Mouse (Mus musculus) liver, embryonic 11.5 days (tissue): ENCODE measurements around the gene Slc24a5. TPM values are rescaled to one million over a fixed set of nuclear protein-coding genes. Genes with fewer than 3 reads are reported as not detected.
A peak's percentile ranks its signal among the peaks of the same experiment; 100 is the strongest.
"Not testable (repeated sequence)": the region's sequence is repeated elsewhere in the genome, so short reads cannot be mapped to it uniquely, and the experiment has no call there.

Experiments
- ATAC-seq: fragments of 200-750 bp; cut with Nextera tagmentation; replicated peaks from 2 replicates; pipeline ENCODE4 v1.8.0; 2017; ENCODE audit warnings: moderate number of reproducible peaks, mild to moderate bottlenecking, moderate TSS enrichment, moderate library complexity; ENCODE audit not compliant: low FRiP score
- DNase-seq: peaks from one replicate; pipeline ENCODE4 v3.0.0-alpha.2; 2017; ENCODE audit warnings: low spot score
- H3K27ac ChIP-seq: fragments of 300-500 bp; sonication (generic); 2 replicates; pipeline ENCODE4 v1.5.1; 2014; ENCODE audit warnings: mild to moderate bottlenecking, low read depth, low read length, control low read depth
- H3K27me3 ChIP-seq: fragments of 300-500 bp; sonication (generic); replicated peaks from 2 replicates; pipeline ENCODE4 v1.6.1; 2014; ENCODE audit warnings: low read length, mixed read lengths; ENCODE audit not compliant: control insufficient read depth, insufficient read depth
- H3K36me3 ChIP-seq: fragments of 300-500 bp; sonication (generic); 2 replicates; pipeline ENCODE4 v1.6.1; 2014; ENCODE audit warnings: mild to moderate bottlenecking, low read length, moderate library complexity, mixed read lengths; ENCODE audit not compliant: control insufficient read depth, insufficient read depth
- H3K4me1 ChIP-seq: fragments of 300-500 bp; sonication (generic); replicated peaks from 2 replicates; pipeline ENCODE4 v1.6.1; 2014; ENCODE audit warnings: low read length, mixed read lengths; ENCODE audit not compliant: control insufficient read depth, insufficient read depth
- H3K4me2 ChIP-seq: fragments of 300-500 bp; sonication (generic); 2 replicates; pipeline ENCODE4 v1.6.1; 2014; ENCODE audit warnings: mild to moderate bottlenecking, control low read depth, moderate library complexity
- H3K4me3 ChIP-seq: fragments of 300-500 bp; sonication (generic); 2 replicates; pipeline ENCODE4 v1.5.1; 2014; ENCODE audit warnings: low read depth, low read length, control low read depth
- H3K9ac ChIP-seq: fragments of 300-500 bp; sonication (generic); 2 replicates; pipeline ENCODE4 v1.6.1; 2014; ENCODE audit warnings: low read depth, low read length, control low read depth
- H3K9me3 ChIP-seq: fragments of 300-500 bp; sonication (generic); 2 replicates; pipeline ENCODE4 v1.6.1; 2016; ENCODE audit warnings: low read length, inconsistent platforms, mixed read lengths; ENCODE audit not compliant: control insufficient read depth
- WGBS: fragments of 180-500 bp; shearing (Covaris S2); extraction: QIAGEN DNeasy Blood & Tissue Kit; methylation state at CpG from one replicate; pipeline ENCODE4 v1.1.7; 2014; 5-methylcytosine and 5-hydroxymethylcytosine counted together
- polyA plus RNA-seq: library from polyadenylated mRNA; unstranded; fragments of >200 nt; fragmentation: Nextera tagmentation; extraction: Ambion mirVana; gene quantifications from 2 replicates; pipeline ENCODE4 v1.2.1, GENCODE M21; 2014

Slc24a5 gene
- polyA plus RNA-seq, 1 experiment from 2014 or later: 17.1 TPM

- not testable (repeated sequence) for H3K9me3 ChIP-seq, DNase-seq, H3K27me3 ChIP-seq, H3K4me1 ChIP-seq, H3K4me3 ChIP-seq, H3K9ac ChIP-seq, H3K27ac ChIP-seq, H3K4me2 ChIP-seq, ATAC-seq
- WGBS: 79% methylated on average over 3 of the region's 3 CpGs
- H3K36me3 ChIP-seq: peaks cover 16% of the 10 kb centered on the region; the same call in 1 of the 2 replicates
Measured at GRCm38 (mm10) chr2:125092123-125092522, 24.2 kb downstream of the Slc24a5 start.

GRCm38 (mm10) chr2:125104491-125104890 lies 36.6 kb downstream of the Slc24a5 start:
- not testable (repeated sequence) for H3K4me1 ChIP-seq, H3K9ac ChIP-seq, H3K27ac ChIP-seq, H3K4me3 ChIP-seq, DNase-seq, H3K27me3 ChIP-seq, H3K4me2 ChIP-seq, H3K9me3 ChIP-seq, ATAC-seq
- H3K36me3 ChIP-seq: peaks cover 31% of the 10 kb centered on the region
- WGBS: 96% methylated on average over 13 of the region's 13 CpGs

GRCm38 (mm10) chr2:125106536-125106935 lies 38.6 kb downstream of the Slc24a5 start:
- peaks cover 31% of the 10 kb centered on the region for H3K36me3 ChIP-seq
- not testable (repeated sequence) for H3K27ac ChIP-seq, H3K9me3 ChIP-seq, H3K4me3 ChIP-seq, DNase-seq, H3K4me2 ChIP-seq, H3K9ac ChIP-seq, H3K4me1 ChIP-seq, H3K27me3 ChIP-seq, ATAC-seq
- WGBS: 96% methylated on average over 4 of the region's 4 CpGs

- no peak overlapping the region for H3K4me2 ChIP-seq
- WGBS: 69% methylated on average over 6 of the region's 6 CpGs
Measured at GRCm38 (mm10) chr2:125119381-125120110, 51.6 kb downstream of the Slc24a5 start.

GRCm38 (mm10) chr2:125122288-125122623 lies 54.3 kb downstream of the Slc24a5 start:
- ATAC-seq (no peak), DNase-seq (no peak)
- no peaks in the 10 kb centered on the region for H3K27me3 ChIP-seq
- no peaks in the 10 kb centered on the region for H3K9me3 ChIP-seq
- peaks cover 28% of the 10 kb centered on the region for H3K4me1 ChIP-seq
- WGBS: 13% methylated on average over 4 of the region's 4 CpGs
- no peaks in the 10 kb centered on the region for H3K36me3 ChIP-seq
- H3K4me2 ChIP-seq: peak overlapping the region; percentile 87
- H3K27ac ChIP-seq: no peak overlapping the region; the same call in 1 of the 2 replicates
- peak overlapping the region; percentile 95 for H3K9ac ChIP-seq
- H3K4me3 ChIP-seq: peak overlapping the region; percentile 85

More at GRCm38 (mm10) chr2:125119381-125120110, 51.6 kb downstream of the Slc24a5 start:
- no peak overlapping the region for H3K9ac ChIP-seq
- no peaks in the 10 kb centered on the region for H3K27me3 ChIP-seq
- H3K9me3 ChIP-seq: no peaks in the 10 kb centered on the region
- peaks cover 28% of the 10 kb centered on the region for H3K4me1 ChIP-seq
- H3K4me3 ChIP-seq: no peak overlapping the region
- peaks cover 7% of the 10 kb centered on the region; the same call in 1 of the 2 replicates for H3K36me3 ChIP-seq
- H3K27ac ChIP-seq: no peak overlapping the region
- DNase-seq (no peak), ATAC-seq (no peak)

GRCm38 (mm10) chr2:125122624-125123476 lies 54.9 kb downstream of the Slc24a5 start:
- H3K4me1 ChIP-seq: peaks cover 28% of the 10 kb centered on the region
- peak overlapping the region; percentile 85 for H3K4me3 ChIP-seq
- WGBS: under 1% methylated on average over 45 of the region's 59 CpGs
- no peaks in the 10 kb centered on the region for H3K27me3 ChIP-seq
- H3K9me3 ChIP-seq: no peaks in the 10 kb centered on the region
- H3K4me2 ChIP-seq: peak overlapping the region; percentile 87
- ATAC-seq (peak; percentile 67), DNase-seq (peak; percentile 59)
- peak overlapping the region; percentile 95 for H3K9ac ChIP-seq
- H3K36me3 ChIP-seq: no peaks in the 10 kb centered on the region
- H3K27ac ChIP-seq: peak overlapping the region; percentile 85

- Histone ChIP-seq H3K9ac (peak within 1 kb of the TSS; percentile 95), H3K27me3 (no peaks in the 10 kb centered on the region), H3K4me1 (peaks cover 28% of the 10 kb centered on the region), H3K4me2 (peak within 1 kb of the TSS; percentile 87), H3K9me3 (no peaks in the 10 kb centered on the region), H3K27ac (peak within 1 kb of the TSS; percentile 85), H3K36me3 (no peaks in the 10 kb centered on the region), H3K4me3 (peak within 1 kb of the TSS; percentile 85)
- peak; percentile 84 for DNase-seq
- peak; percentile 88 for ATAC-seq
- 1% methylated on average over 40 of the region's 48 CpGs for WGBS
Measured at GRCm38 (mm10) chr2:125123477-125123852, 55.5 kb downstream of the Slc24a5 start, which contains the start of gene Myef2. TSS of gene Myef2 (minus strand) at chr2:125123661.

- Histone ChIP-seq H3K4me2 (no peak overlapping the region), H3K27ac (no peak overlapping the region), H3K27me3 (no peaks in the 10 kb centered on the region), H3K36me3 (no peaks in the 10 kb centered on the region), H3K9me3 (no peaks in the 10 kb centered on the region), H3K4me3 (no peak overlapping the region), H3K9ac (no peak overlapping the region), H3K4me1 (peaks cover 14% of the 10 kb centered on the region)
- no peak for ATAC-seq
- WGBS: 39% methylated on average over 4 of the region's 4 CpGs
- DNase-seq: no peak
Measured at GRCm38 (mm10) chr2:125125824-125126223, 57.9 kb downstream of the Slc24a5 start.
